Mouse (Mus musculus) heart, embryonic 11.5 days (tissue): ENCODE measurements around the gene Cd209g. TPM values are rescaled to one million over a fixed set of nuclear protein-coding genes. Genes with fewer than 3 reads are reported as not detected.
"Not testable (repeated sequence)": the region's sequence is repeated elsewhere in the genome, so short reads cannot be mapped to it uniquely, and the experiment has no call there.

ENCODE experiments used
- ATAC-seq: fragments of 200-750 bp; cut with Nextera tagmentation; replicated peaks from 2 replicates; pipeline ENCODE4 v1.8.0; 2017; ENCODE audit warnings: moderate library complexity; ENCODE audit not compliant: insufficient number of reproducible peaks, low FRiP score, low TSS enrichment
- H3K27ac ChIP-seq: fragments of 300-500 bp; sonication (generic); 2 replicates; pipeline ENCODE4 v1.5.1; 2014; ENCODE audit warnings: mild to moderate bottlenecking, low read depth, low read length
- H3K27me3 ChIP-seq: fragments of 300-500 bp; sonication (generic); 2 replicates; pipeline ENCODE4 v1.6.1; 2014; ENCODE audit warnings: mild to moderate bottlenecking, low read length, mixed read lengths; ENCODE audit not compliant: control insufficient read depth, insufficient read depth
- H3K36me3 ChIP-seq: fragments of 300-500 bp; sonication (generic); 2 replicates; pipeline ENCODE4 v1.6.1; 2014; ENCODE audit warnings: mild to moderate bottlenecking, low read length, moderate library complexity, mixed read lengths; ENCODE audit not compliant: control insufficient read depth, insufficient read depth
- H3K4me1 ChIP-seq: fragments of 300-500 bp; sonication (generic); 2 replicates; pipeline ENCODE4 v1.6.1; 2014; ENCODE audit warnings: low read length; ENCODE audit not compliant: control insufficient read depth, insufficient read depth
- H3K4me2 ChIP-seq: fragments of 300-500 bp; sonication (generic); 2 replicates; pipeline ENCODE4 v1.6.1; 2014; ENCODE audit warnings: mild to moderate bottlenecking, moderate library complexity
- H3K4me3 ChIP-seq: fragments of 300-500 bp; sonication (generic); 2 replicates; pipeline ENCODE4 v1.5.1; 2014; ENCODE audit warnings: low read depth, low read length
- H3K9ac ChIP-seq: fragments of 300-500 bp; sonication (generic); 2 replicates; pipeline ENCODE4 v1.6.1; 2014; ENCODE audit warnings: mild to moderate bottlenecking, low read depth, low read length, moderate library complexity
- H3K9me3 ChIP-seq: fragments of 300-500 bp; sonication (generic); replicated peaks from 2 replicates; pipeline ENCODE4 v1.6.1; 2016; ENCODE audit warnings: low read length; ENCODE audit not compliant: control insufficient read depth
- WGBS: fragments of 180-500 bp; shearing (Covaris S2); extraction: QIAGEN DNeasy Blood & Tissue Kit; methylation state at CpG from one replicate; pipeline ENCODE4 v1.1.7; 2014; ENCODE audit not compliant: insufficient replicate concordance; 5-methylcytosine and 5-hydroxymethylcytosine counted together
- polyA plus RNA-seq: library from polyadenylated mRNA; unstranded; fragments of >200 nt; fragmentation: Nextera tagmentation; extraction: Ambion mirVana; gene quantifications from 2 replicates; pipeline ENCODE4 v1.2.1, GENCODE M21; 2014

The Cd209g gene
- polyA plus RNA-seq: not detected in 2 replicates

- 80% methylated on average over 10 of the region's 10 CpGs for WGBS
- peaks cover 6% of the 10 kb centered on the region for H3K27me3 ChIP-seq
- no peaks in the 10 kb centered on the region for H3K36me3 ChIP-seq
- no peak for ATAC-seq
- no peak within 1 kb of the TSS for H3K27ac ChIP-seq
- H3K4me3 ChIP-seq: no peak within 1 kb of the TSS
- H3K9me3 ChIP-seq: no peaks in the 10 kb centered on the region
- no peak within 1 kb of the TSS for H3K4me2 ChIP-seq
- no peak within 1 kb of the TSS for H3K9ac ChIP-seq
- H3K4me1 ChIP-seq: no peaks in the 10 kb centered on the region
Measured at GRCm38 (mm10) chr8:4133798-4134197, at the start of gene Cd209g. Cd209g (plus strand) TSS chr8:4134098.

- not testable (repeated sequence) for H3K9me3 ChIP-seq, H3K36me3 ChIP-seq, H3K4me1 ChIP-seq, H3K27ac ChIP-seq, H3K4me3 ChIP-seq, H3K9ac ChIP-seq, H3K4me2 ChIP-seq, H3K27me3 ChIP-seq
- 41% methylated on average over 33 of the region's 33 CpGs for WGBS
- ATAC-seq: peak; percentile 57
Measured at GRCm38 (mm10) chr8:4087180-4087722, 46.6 kb upstream of the Cd209g start.

GRCm38 (mm10) chr8:4088514-4088913 lies 45.4 kb upstream of the Cd209g start:
- 84% methylated on average over 3 of the region's 3 CpGs for WGBS
- not testable (repeated sequence) for ATAC-seq, H3K9me3 ChIP-seq, H3K27me3 ChIP-seq, H3K4me2 ChIP-seq, H3K9ac ChIP-seq, H3K4me1 ChIP-seq, H3K36me3 ChIP-seq, H3K4me3 ChIP-seq, H3K27ac ChIP-seq

- ATAC-seq, H3K27me3 ChIP-seq, H3K27ac ChIP-seq, H3K9ac ChIP-seq, H3K9me3 ChIP-seq, H3K36me3 ChIP-seq, H3K4me1 ChIP-seq, H3K4me2 ChIP-seq, H3K4me3 ChIP-seq: not testable (repeated sequence)
- WGBS: 96% methylated on average over 1 of the region's 2 CpGs
Measured at GRCm38 (mm10) chr8:4105735-4106134, 28.2 kb upstream of the Cd209g start, which contains the start of gene Cd209f. Cd209f (minus strand) TSS chr8:4105835.

GRCm38 (mm10) chr8:4139660-4140646 lies 6.1 kb downstream of the Cd209g start:
- H3K9ac ChIP-seq: no peak overlapping the region
- H3K4me1 ChIP-seq: no peaks in the 10 kb centered on the region
- no peaks in the 10 kb centered on the region for H3K36me3 ChIP-seq
- H3K27ac ChIP-seq: no peak overlapping the region
- H3K9me3 ChIP-seq: no peaks in the 10 kb centered on the region
- H3K4me3 ChIP-seq: no peak overlapping the region
- ATAC-seq: no peak
- H3K27me3 ChIP-seq: peaks cover 11% of the 10 kb centered on the region
- 12% methylated on average over 12 of the region's 12 CpGs for WGBS
- H3K4me2 ChIP-seq: 0 out of 2 replicates have a peak overlapping the region, but pooled peaks have one; percentile 6

- H3K27ac ChIP-seq: no peak overlapping the region
- no peaks in the 10 kb centered on the region for H3K9me3 ChIP-seq
- peaks cover 11% of the 10 kb centered on the region for H3K27me3 ChIP-seq
- no peak overlapping the region for H3K4me2 ChIP-seq
- WGBS: 49% methylated on average over 3 of the region's 3 CpGs
- no peaks in the 10 kb centered on the region for H3K4me1 ChIP-seq
- H3K9ac ChIP-seq: no peak overlapping the region
- no peak for ATAC-seq
- no peaks in the 10 kb centered on the region for H3K36me3 ChIP-seq
- H3K4me3 ChIP-seq: no peak overlapping the region
Measured at GRCm38 (mm10) chr8:4141721-4142120, 7.8 kb downstream of the Cd209g start.

- no peak overlapping the region for H3K9ac ChIP-seq
- no peak overlapping the region for H3K4me2 ChIP-seq
- ATAC-seq: no peak
- H3K4me3 ChIP-seq: no peak overlapping the region
- H3K27me3 ChIP-seq: no peaks in the 10 kb centered on the region
- H3K4me1 ChIP-seq: no peaks in the 10 kb centered on the region
- no peak overlapping the region for H3K27ac ChIP-seq
- H3K36me3 ChIP-seq: no peaks in the 10 kb centered on the region
- H3K9me3 ChIP-seq: no peaks in the 10 kb centered on the region
- WGBS: 46% methylated on average over 1 of the region's 1 CpGs
Measured at GRCm38 (mm10) chr8:4147272-4147671, 13.4 kb downstream of the Cd209g start.

GRCm38 (mm10) chr8:4154878-4155277 lies 21.0 kb downstream of the Cd209g start:
- no peak overlapping the region for H3K4me2 ChIP-seq
- H3K27ac ChIP-seq: no peak overlapping the region
- ATAC-seq: no peak
- no peaks in the 10 kb centered on the region for H3K4me1 ChIP-seq
- H3K4me3 ChIP-seq: no peak overlapping the region
- no peaks in the 10 kb centered on the region for H3K9me3 ChIP-seq
- H3K36me3 ChIP-seq: no peaks in the 10 kb centered on the region
- no peaks in the 10 kb centered on the region for H3K27me3 ChIP-seq
- no peak overlapping the region for H3K9ac ChIP-seq
